Mouse (Mus musculus) thymus, adult 2 months (tissue): ENCODE results near the gene Nudt9.

ENCODE experiments used
- CTCF ChIP-seq: fragments of 200-500 bp; IDR thresholded peaks from 2 replicates; pipeline ENCODE4 v1.5.1; 2012; ENCODE audit warnings: mild to moderate bottlenecking, control low read depth, low read length, moderate library complexity, borderline replicate concordance; ENCODE audit not compliant: control insufficient read depth, poor library complexity, insufficient read depth; ENCODE audit errors: extremely low read depth
- POLR2A ChIP-seq: fragments of 200-500 bp; IDR thresholded peaks from 2 replicates; pipeline ENCODE4 v1.6.1; 2012; ENCODE audit warnings: mild to moderate bottlenecking, low read length, control low read depth, moderate library complexity; ENCODE audit not compliant: control insufficient read depth, poor library complexity, insufficient read depth; ENCODE audit errors: extremely low read depth

DNA sequence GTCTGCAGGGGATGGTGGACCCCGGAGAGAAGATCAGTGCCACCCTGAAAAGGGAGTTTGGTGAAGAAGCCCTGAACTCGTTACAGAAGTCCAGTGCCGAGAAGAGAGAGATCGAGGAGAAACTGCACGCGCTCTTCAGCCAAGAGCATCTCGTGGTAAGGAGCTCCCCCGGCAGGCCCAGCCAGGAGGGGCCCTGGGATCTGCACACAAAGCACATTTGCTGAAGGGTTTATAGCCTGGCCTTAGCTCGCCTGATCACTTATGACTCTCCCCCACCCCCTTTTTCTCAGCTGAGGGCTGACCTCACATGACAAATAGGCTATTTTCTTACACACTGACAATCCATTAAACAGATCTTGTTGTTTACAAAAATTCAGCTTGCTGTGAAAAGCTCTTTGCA, 13.5 kb downstream of the Nudt9 start:
- TF ChIP-seq POLR2A (no peak), CTCF (no peak)
